Mouse (Mus musculus): ENCODE data around the gene Thsd4.

Thsd4 gene

DNA sequence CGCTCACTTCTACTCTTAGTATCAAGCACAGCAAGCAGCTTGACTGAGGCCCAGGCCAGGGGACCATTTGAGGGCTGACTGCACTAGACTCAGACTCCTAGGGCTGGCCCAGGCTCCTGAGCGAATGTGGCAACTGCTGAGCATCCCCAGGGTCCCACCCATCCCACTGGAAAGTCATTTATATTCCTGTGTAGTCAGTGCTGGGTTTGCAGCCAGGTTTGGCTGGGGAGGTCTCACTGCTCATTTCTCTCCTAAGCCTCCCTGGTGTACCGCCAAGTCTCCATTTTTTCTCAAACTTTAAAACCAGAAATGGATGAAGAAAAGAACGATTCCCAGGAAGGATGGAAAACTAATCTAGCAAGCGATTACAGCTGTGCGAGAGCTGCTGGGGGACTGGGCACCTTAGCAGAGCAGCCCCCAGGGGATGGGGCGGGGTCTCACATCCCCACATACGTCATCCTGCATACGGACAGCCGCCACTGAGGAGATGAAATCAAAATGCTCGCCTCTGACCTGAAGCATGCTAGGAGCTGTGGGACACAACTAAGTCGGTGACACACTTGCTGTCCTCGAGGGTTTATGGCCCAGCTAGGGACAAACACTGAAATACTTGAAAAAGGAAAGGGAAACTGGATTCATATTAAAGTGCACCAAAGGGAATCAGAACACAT is 67.3 kb downstream of the Thsd4 start:
- no peak for DNase-seq

DNA sequence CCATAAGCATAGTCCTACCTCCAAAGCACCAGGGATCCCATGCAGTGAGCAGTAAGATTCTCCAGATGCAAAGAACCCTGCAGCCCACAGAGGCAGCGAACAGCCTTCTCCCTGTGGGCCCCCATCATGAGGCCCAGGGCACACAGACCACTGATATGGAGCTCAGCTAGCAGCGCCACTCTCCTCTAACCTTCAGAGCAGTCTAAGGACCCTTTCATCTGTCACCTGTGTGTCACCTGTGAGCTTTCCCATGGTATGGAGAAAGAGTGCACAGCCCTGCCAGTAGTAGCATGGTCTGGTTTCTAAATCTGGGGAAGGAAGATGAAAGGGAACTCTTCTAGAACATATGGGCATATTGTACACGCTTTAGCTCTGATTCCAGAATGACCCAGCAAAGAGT is 72.3 kb downstream of the Thsd4 start:
- DNase-seq, result no peak

DNA sequence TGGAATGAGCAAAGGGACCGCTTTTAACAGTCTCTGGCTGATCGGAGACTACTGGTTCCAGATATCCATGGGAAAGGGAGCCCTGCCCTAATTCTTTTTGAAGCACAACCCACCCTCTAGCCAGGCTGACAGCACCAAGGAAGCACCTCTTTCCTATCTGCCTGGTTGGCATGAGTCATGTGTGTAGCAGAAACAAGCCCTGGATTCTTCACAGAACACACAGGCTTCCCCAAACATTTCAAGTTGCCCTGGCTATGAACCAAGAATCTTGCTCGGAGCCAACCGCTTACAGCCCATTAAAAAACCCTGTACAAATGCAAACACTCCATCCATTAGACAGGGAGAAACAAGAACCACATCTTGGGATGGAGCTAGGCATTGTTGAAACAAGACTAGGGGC is 76.0 kb downstream of the Thsd4 start:
- no peak for DNase-seq

DNA sequence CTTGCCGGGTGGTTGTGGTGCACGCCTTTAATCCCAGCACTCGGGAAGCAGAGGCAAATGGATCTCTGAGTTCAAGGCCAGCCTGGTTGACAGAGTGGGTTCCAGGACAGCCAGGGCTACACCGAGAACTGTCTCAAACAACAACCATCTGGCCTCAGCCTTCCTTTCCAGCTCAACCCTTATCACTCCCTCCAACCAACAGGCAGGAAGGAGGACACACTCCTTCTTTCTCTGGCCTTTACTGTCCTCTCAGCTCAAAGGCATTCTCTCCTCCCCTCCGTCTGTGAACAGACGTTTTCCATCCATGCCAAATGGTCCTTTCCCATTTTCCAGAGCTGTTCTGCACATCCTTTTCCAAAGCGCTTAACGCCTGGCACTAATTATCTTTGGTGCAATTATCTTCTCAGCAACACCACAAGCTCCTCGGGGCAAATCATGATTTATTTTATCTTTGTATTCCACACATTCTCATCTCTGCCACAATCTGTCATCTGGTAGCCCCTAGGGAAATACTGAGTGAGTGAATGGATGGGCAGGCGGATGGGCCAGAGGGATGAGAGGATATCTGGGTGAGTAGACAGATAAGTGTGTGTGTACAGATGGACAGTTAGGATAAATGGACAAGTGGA is 80.5 kb downstream of the Thsd4 start:
- no peak for DNase-seq

DNA sequence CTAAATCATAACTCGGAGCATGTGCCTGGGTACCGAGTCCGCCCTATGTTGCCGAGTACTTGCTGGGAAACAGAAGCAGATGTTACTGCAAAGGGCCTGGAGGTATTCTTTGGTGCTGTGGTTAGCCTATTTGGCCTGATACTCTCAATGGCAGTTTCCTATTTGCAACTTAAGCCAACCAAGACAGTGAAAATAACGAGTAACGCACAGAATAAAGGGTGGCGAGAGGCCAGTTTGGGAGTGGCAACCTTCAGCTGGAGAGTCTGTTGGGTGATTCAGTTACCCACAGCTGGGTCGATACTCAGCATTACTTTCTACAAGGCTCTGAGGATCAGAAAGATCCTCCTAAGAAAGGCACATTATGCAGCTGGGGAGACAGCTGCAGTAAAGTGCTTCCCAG is 81.3 kb downstream of the Thsd4 start:
- DNase-seq, result no peak

DNA sequence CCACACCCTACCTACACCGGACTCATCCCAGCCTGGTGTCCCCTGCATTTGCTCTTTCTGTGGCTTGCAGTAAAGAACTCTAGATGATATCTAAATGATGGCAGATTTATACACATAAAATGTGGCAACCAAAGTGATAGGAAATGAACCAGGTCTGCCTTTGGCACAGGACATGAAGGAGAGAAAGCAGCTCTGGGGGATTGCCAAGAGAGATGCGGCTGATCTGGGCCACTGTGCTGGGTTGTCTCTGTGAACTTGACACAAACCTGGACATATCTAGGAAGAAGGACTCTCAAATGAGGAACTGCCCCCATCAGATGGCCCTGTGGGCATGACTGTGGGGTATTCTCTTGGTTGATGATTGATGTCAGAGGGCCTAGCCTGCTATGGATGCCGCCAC is 85.6 kb downstream of the Thsd4 start:
- no peak for DNase-seq

DNA sequence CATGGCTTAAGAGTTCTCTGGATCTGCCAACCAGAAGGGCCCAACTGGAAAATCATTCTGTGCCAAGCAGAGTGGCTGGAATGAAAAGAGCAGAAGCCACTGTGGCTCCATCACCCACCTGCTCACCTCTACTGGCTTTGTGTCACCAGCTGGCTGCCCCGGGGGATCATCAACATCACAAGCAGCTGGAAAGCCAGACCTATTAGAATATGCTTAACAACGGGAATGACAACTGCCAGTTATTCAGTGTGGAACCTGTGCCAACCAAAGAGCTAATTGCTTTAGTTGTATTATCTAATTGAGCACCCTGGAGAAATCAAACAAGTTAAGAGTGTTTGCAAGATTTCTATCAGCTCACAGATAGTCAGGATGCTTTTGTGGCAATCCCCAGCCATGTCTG is 87.8 kb downstream of the Thsd4 start:
- no peak for DNase-seq

DNA sequence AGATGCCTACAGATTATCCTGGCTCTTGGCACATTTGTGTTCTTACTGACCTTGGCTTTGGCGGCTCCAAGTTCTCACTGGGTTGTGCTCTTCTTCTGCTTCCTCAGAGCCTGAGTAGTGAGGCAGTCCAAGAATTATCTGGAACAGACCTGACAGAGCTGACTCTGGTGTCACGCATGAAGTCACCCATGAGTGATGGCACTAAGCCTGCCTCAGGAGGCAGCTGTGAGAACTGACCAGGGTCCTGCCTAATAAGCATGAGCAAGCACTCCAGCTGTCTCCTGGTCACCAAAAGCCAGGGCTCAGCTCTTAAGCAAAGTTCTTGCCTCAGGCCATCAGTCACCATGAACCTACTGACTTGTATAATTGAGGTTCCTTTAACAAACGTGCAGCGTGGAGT is 89.9 kb downstream of the Thsd4 start:
- no peak for DNase-seq

DNA sequence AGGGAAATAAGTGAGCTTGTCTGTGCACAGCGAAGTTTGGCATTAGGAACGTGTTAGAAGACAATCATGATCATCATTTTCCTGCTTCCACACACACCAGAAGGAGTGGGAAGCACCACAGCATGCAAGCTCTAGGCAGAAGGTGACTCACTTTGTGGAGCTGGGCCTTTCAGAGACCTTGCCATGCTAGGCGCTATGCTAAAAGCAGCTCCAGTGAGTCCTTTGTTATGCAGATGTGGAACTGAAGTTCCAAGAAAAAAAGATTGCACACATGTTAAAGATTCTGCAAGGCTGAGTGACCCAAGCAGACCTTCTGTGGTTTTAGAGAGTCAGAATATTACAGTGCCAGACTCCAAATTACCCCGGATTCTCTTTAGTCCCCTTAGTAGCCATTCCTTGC is 91.8 kb downstream of the Thsd4 start:
- DNase-seq, result no peak

DNA sequence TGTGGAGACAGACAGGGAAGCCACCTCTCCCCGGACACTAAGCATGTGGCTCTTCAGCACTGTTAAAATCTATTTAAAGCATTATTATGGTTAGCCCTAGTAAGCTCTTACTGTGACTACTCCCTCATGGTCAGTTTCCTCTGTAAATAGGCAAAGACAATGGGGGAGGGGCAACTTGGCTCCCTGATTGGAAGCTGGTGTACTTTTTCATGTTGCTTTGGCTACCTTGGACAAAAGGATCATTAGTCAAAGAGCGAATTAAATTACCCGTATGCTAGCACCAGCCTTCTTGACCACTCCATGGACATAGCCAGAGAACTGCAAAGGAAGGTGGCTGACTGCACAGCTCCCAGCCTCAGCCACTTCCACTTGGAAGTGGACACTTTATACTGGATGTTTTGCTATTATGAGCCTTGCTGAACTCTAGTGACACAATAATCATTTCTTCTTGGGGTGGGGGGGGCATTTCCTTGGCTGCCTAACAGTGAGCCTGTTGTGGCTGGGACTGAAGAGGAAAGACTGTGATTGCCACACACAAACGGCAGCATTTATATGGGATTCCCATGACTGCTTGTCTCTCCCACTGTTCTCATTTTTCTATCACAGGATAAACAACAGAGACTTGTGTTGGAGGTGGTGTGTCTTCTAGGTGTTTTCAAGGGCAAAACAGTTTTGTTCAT is 107.6 kb downstream of the Thsd4 start:
- DNase-seq, result no peak

DNA sequence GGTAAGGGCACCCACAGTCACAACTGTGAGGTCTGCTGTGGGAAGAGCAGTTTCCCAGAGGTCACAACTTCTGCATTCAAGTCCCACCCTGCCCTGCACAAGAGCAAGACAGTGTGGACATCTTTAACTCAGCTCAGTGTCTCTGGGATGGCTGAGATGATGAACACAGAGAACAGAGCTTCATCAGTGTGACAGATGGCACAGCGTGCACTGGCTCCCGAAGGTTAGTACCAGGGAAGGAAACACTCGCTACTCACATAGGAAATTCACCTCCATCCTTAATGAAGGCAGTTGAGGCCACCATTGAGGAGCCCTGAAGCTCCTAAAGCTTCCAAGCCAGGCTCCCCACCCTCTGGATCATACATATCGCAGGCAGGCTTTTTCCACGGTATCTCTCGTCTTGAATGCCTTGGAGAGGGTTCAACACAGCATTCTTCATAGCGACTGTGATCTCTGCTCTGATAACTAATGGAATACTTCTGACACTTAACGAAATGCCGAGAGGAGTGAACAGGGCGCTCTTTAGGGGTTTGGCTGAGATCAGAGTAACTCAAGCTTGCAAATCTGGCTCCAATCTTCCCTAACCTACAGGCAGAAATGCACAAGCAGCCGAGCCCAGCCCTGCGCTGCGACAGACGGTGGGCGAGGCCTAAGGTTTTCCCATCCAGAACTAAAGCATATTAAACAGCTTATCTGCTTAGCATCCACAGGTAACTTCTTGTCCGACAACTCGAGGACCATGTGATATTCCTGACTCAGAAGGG is 110.8 kb downstream of the Thsd4 start:
- peak; percentile 26 to 38 for DNase-seq

DNA sequence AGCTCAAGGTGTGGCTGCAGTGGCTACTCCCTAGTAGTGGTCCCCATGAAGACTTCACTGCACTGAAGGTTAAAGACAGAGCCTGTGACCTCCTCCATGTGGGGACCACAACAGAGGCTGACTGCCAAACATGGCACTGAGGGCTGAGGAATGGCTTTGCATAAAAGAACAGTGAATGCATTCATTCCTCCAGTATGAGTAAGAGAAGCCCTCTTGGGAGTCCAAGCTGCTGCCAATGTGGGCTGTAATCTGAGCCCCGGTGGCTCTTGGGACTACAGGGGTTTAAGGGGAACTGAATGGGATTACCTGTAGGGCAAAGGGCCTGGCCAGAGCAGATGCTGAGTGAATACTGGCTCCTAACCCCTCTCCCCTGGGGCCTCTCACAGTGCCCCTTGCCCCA is 114.5 kb downstream of the Thsd4 start:
- no peak for DNase-seq

DNA sequence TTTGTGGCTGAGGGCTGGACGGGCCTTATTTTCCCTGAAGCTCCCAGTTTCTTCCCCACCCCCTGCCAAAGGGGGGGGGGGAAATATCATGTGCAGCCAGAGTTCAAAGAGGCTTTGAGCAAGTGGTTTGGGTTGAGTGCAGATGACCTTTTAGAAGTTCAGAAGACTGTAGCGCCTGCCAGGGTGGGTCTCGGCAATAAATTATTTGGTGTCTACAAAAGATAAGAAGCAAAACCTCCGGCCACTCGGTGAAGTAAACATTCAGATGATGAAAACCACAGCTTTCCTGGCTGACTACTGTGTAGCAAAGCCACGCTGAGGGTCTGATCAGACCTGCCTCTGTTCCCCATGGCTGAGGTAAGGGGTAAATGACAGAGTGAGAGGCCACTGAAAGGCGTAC is 116.1 kb downstream of the Thsd4 start:
- DNase-seq, result no peak

DNA sequence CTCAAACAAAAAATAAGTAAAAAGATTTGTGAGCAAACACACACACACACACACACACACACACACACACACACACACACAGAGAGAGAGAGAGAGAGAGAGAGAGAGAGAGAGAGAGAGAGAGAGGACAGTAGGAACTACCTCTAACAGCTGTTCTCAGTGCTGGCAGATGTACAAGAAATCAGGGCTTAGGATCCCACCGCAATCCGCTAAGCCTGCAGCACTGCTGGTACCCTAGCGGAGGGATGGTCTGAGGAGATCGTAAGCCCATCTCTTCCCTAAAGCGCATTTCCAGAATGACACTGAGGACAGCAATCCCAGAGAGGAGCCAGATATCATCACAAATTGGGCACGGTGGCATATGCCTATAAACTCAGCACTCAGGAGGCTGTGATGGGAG is 119.2 kb downstream of the Thsd4 start:
- no peak for DNase-seq

DNA sequence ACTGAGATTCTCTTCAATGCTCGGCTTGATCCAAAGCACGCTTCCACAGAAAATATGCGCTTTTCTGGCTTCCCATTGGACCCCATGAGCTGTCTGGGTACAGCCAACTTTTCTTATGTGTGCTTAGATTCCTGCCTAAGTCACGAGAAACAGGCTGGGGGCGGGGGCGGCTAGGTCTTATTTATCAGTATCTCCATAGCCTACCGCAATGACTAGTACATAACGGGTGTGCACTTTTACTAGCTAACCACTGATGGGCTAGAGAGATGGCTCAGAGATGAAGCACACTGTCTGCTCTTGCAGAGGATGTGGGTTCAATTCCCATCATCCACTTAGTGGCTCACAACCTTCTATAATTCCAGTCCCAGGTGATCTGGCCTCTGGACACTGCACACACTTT is 121.8 kb downstream of the Thsd4 start:
- DNase-seq, result no peak

DNA sequence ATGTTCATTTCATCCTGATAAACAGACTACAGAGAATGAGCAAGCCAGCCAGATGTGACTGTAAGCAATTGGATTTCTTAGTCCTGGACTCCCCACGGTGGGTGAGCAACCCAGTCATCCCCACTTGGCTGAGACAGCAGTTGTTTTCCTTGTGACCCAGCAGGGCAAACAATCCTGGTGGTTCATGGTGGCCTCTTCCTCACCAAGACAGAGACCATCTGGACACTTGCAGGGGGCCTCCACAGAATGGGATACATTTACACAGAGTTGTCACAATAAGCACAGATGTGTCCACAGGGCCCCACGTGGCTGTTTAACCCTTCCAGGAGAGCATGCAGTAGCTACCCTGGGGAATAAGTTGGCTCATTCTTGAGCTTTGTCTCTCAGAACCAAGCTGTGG is 123.8 kb downstream of the Thsd4 start:
- no peak for DNase-seq

DNA sequence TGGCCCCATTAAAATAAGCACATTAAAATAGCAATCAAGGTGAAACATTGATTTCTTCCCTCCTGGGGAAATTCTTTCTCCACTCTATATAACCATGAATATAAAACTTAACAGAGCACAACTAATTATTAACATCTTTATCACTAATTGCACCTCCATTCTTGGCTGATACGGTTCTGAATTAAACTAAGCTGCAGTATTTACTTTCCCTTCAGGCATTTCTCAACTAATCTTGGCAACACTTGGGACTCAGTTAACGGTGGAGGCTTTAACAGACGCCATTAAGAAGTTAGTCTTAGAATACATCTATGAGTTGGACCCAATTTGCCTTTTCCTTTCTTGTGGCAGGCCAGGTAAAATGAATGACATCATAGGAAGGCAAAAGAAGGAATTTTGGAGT is 125.8 kb downstream of the Thsd4 start:
- no peak for DNase-seq

DNA sequence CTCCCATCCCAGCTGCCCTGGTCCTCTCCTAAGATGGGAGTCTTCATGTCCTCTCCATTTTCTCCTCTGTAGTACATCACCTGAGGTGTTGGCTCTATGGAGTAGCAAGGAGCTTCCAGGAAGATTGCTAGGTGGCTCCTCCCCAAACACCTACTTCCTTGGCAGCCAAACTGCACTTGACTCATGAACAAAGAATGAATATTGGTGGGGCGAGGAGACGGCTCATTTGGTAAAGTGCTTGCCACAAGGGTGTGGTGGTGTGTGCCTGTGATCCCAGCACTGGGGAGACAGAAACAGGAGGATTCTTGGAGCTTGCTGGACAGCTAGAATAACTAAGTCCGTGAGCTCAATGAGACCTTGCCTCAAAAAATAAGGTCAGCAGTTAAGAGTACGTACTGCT is 128.9 kb downstream of the Thsd4 start:
- DNase-seq, result no peak

DNA sequence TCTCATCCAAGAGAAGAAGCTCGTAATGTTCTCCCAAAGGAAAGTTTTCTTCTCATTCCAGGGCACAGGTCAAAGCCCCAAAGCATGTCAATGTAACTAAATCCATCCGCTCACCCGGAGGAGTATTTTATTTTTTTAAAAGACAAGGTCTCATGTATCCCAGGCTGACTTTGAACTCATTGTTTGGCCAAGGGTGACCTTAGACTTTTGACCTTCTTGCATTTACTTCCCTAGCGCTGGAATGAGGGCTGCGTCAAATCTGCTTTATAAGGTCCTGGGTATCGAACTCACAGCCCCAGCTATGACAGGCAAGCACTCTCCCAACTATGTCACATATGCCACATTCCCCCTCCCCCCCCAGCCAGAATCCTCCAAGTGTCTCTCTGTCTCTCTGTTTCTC is 137.1 kb downstream of the Thsd4 start:
- DNase-seq, result no peak

DNA sequence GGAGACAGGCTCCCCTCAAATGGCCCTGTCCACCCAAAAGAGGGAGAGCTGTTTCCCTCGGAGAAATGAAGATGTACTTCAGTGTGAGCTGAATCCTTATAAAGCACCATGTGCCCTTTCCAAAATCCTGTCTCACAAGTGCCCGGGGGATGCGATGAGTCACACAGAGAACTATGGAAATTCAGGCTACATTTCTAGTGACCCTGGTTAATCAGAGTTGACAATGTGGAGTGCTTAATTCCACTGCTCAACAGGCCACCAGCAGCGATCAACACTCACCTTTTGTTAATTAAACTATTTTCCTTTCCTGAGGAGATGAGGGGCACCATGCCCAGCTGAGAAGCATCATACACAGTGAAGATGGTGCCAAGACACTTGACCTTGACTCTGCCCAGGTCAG is 138.9 kb downstream of the Thsd4 start:
- DNase-seq, result peak in 1 of 2 experiments; percentile 7

DNA sequence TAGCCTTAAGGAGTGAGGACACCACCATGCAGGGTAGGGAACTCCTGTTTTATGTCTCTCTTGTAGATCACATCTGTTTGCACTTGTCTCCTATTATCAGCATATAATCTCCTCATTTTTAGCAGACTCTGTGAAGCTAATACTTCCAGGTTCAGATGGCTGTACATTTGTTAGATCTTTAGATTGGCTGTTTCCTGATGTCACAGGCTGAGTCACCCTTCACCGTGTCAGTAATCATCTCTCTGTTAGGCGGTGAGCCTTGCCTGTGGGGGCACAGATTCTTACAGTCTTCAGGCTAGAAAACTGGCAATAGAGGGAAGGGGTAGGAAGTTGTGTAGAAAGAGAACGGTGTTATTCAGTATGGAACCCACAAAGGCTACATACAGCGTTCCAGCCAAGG is 139.3 kb downstream of the Thsd4 start:
- no peak for DNase-seq

DNA sequence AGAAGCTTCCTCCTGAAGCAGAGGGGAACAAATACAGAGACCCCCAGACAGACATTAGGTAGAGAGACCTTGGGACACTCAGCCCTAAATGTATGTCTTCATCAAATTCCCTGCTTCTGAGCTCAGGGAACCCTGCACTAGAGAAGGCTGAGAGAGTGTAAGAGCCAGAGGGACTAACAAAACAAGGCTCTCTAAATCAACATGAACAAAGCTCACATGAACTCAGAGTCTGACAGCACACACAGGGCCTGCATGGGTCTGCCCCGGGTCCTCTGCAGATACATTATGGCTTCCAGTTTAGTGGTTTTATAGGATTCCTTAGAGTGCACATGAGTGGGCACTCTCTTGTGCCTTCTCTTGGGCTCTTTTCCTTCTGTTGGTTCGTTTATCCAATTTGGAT is 140.8 kb downstream of the Thsd4 start:
- DNase-seq, result no peak

DNA sequence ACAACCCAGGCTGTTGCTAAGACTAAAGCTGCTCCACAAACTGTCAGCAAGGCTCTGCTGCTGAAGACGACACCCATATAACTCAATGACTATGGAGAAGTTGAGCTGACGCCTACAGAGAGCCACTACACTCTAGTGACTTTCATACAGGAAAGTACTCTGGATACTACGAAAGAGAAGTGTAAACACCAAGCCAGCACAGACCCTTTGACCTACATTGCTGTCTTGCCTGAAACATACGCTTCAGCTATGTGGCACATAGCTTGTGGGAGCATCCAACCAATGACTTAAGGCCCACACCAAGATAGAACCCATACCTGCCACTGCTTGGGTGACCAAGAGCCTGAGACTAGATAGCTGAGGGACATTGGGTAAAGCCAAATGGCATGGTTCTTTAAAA is 141.3 kb downstream of the Thsd4 start:
- DNase-seq, result no peak

DNA sequence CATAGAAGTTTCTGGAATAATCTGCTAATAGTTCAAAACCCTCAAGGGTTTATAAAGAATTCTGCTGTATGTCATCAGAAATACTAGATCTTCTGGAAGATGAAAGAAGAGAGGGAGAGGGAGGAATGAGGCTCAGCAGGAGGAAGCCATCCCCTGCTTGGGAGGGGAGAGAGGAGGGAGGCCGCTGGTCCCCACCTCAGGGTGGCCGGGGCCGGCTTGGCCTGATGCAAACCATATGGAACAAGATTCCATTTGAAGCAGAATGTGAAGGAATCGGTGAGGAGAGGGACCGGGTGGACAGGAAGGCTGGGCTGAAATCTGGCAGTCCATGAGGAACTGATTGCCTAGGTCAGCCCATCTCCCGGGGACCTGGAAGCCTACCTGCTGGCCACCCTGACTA is 143.6 kb downstream of the Thsd4 start:
- DNase-seq, result no peak
